Mouse (Mus musculus) liver, adult 2 months (tissue): Measurements from ENCODE around the gene Nhsl1. TPM values are rescaled to one million over a fixed set of nuclear protein-coding genes. Genes with fewer than 3 reads are reported as not detected.

Experiments used
- DNase-seq: peaks from one replicate; pipeline ENCODE4 v3.0.0-alpha.2; 2011; ENCODE audit warnings: low read depth, low spot score; ENCODE audit errors: extremely low read depth
- H3K27ac ChIP-seq: fragments of 200-500 bp; replicated peaks from 2 replicates; pipeline ENCODE4 v1.5.1; 2012; ENCODE audit warnings: low read depth, mild to moderate bottlenecking, control low read depth, inconsistent platforms, low read length; ENCODE audit not compliant: insufficient read depth
- H3K27me3 ChIP-seq: fragments of 200-500 bp; 2 replicates; pipeline ENCODE4 v1.6.1; 2012; ENCODE audit warnings: mild to moderate bottlenecking, moderate library complexity, low read length, inconsistent platforms; ENCODE audit not compliant: control insufficient read depth, insufficient read depth
- H3K36me3 ChIP-seq: fragments of 200-500 bp; 2 replicates; pipeline ENCODE4 v1.6.1; 2012; ENCODE audit warnings: low read length, inconsistent platforms; ENCODE audit not compliant: control insufficient read depth, insufficient read depth
- H3K4me1 ChIP-seq: fragments of 200-500 bp; 2 replicates; pipeline ENCODE4 v1.6.1; 2011; ENCODE audit warnings: low read length; ENCODE audit not compliant: control insufficient read depth, insufficient read depth
- H3K4me3 ChIP-seq: fragments of 200-500 bp; 2 replicates; pipeline ENCODE4 v1.5.1; 2011; ENCODE audit warnings: low read depth, mild to moderate bottlenecking, control low read depth, low read length, moderate library complexity; ENCODE audit not compliant: insufficient read depth
- H3K79me2 ChIP-seq: fragments of 200-500 bp; 2 replicates; pipeline ENCODE4 v1.6.1; 2012; ENCODE audit warnings: inconsistent platforms, mild to moderate bottlenecking, low read length, moderate library complexity; ENCODE audit not compliant: control insufficient read depth, insufficient read depth
- H3K9ac ChIP-seq: fragments of 200-500 bp; 2 replicates; pipeline ENCODE4 v1.6.1; 2012; ENCODE audit warnings: low read depth, mild to moderate bottlenecking, control low read depth, inconsistent platforms, low read length
- CTCF ChIP-seq: fragments of 200-500 bp; IDR thresholded peaks from 2 replicates; pipeline ENCODE4 v1.5.1; 2011; ENCODE audit warnings: low read depth, low read length, control low read depth
- POLR2A ChIP-seq: fragments of 200-500 bp; IDR thresholded peaks from 2 replicates; pipeline ENCODE4 v1.6.1; 2011; ENCODE audit warnings: low read length, control low read depth; ENCODE audit not compliant: insufficient read depth; ENCODE audit errors: extremely low read depth
- WGBS: fragments of 180-500 bp; shearing (Covaris S2); methylation state at CpG from one replicate; pipeline ENCODE4 v1.1.7; 2018; 5-methylcytosine and 5-hydroxymethylcytosine counted together
- polyA plus RNA-seq: library from polyadenylated mRNA; depleted of rRNA; stranded (reverse); fragments of >200 nt; gene quantifications from 2 replicates; pipeline ENCODE4 v1.2.3, GENCODE M21; 2012
- total RNA-seq: library from RNA; depleted of rRNA; stranded (reverse); fragments of >200 nt; gene quantifications from 2 replicates; pipeline ENCODE4 v1.2.3, GENCODE M21; 2014

The Nhsl1 gene
- total and polyA plus RNA-seq, 2 experiments = 2.6 to 2.8 TPM

DNA sequence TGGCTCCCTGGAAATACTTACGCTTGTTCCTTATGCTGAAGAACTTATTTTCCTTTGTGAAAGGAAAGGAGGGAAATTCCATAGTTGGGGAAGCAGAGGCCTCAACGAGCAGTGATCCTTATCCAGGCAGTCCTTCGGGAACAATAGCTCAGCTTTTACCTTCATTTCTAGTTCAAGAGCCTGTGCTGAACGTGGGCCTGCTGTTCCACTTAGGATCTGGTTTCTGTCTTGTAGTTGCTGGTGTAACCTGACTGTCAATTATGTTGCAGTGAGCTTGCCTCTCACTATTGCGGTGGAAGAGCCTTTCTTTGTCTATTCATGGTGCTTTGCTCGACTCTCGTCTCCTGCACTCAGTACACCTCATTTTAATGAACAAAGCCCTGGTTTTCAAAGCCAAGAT, 175.5 kb downstream of the Nhsl1 start:
- no peak overlapping the region for H3K27ac ChIP-seq
- no peak for DNase-seq
- H3K79me2 ChIP-seq = no peaks in the 10 kb centered on the region; the same call in 1 of the 2 replicates
- H3K4me1 ChIP-seq = no peaks in the 10 kb centered on the region
- WGBS = 74% methylated on average over 7 of the region's 7 CpGs
- TF ChIP-seq POLR2A (no peak), CTCF (no peak)
- no peak overlapping the region for H3K9ac ChIP-seq
- H3K36me3 ChIP-seq = peaks cover 3% of the 10 kb centered on the region; the same call in 1 of the 2 replicates
- no peak overlapping the region for H3K4me3 ChIP-seq
- H3K27me3 ChIP-seq = no peaks in the 10 kb centered on the region

DNA sequence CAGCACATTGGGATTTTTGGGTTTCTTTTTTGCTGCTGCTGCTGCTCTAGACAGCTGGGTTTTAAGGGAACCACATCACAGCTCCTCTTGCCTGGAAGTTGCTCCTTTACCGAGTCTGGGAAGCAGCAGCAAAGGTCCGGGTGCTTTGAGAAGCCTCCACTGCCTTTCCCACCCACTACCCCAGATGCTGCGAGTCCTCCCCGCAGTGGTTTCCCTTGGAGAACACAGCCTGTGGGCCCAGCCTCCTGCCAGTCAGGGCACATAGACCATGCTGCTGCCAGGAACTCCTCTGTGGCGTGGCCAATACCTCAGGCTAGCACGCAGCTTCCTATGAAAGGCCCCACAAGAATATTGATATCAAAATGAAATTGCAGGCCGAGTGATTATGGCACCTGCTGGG, 178.3 kb downstream of the Nhsl1 start:
- H3K36me3 ChIP-seq = peaks cover 5% of the 10 kb centered on the region
- 86% methylated on average over 7 of the region's 7 CpGs for WGBS
- DNase-seq = no peak
- H3K4me1 ChIP-seq = no peaks in the 10 kb centered on the region
- H3K79me2 ChIP-seq = no peaks in the 10 kb centered on the region
- H3K4me3 ChIP-seq = no peak overlapping the region
- TF ChIP-seq POLR2A = no peak
- TF ChIP-seq CTCF = no peak
- H3K27me3 ChIP-seq = no peaks in the 10 kb centered on the region
- no peak overlapping the region for H3K9ac ChIP-seq
- H3K27ac ChIP-seq = no peak overlapping the region

DNA sequence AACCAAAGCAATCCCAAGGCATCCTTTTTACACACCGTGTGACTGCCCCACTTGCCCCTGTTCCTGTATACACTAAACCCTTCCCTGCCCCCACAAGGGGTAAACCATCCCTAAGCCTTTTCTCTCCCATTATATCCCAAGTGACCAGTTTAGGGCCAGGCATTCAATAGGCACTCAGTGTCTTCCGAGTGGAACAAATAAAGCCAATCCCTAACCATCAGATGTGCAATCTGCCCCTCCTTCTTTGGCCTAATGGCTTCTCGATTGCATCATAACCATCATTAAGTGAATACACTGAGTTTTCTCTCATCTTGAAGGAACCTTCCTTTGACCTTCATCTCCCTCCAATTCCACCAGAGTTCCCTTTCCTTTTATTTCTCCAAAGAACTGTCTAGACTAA, 183.2 kb downstream of the Nhsl1 start:
- Histone ChIP-seq H3K27me3 (no peaks in the 10 kb centered on the region), H3K36me3 (peaks cover 5% of the 10 kb centered on the region), H3K4me1 (peaks cover 4% of the 10 kb centered on the region), H3K4me3 (no peak overlapping the region), H3K9ac (no peak overlapping the region), H3K27ac (no peak overlapping the region), H3K79me2 (no peaks in the 10 kb centered on the region; the same call in 1 of the 2 replicates)
- no peak for TF ChIP-seq CTCF
- TF ChIP-seq POLR2A = no peak
- DNase-seq = no peak
- 91% methylated on average over 3 of the region's 3 CpGs for WGBS

- H3K9ac ChIP-seq = no peak overlapping the region
- no peaks in the 10 kb centered on the region; the same call in 1 of the 2 replicates for H3K79me2 ChIP-seq
- TF ChIP-seq CTCF = no peak
- 89% methylated on average over 10 of the region's 10 CpGs for WGBS
- H3K4me3 ChIP-seq = no peak overlapping the region
- no peak overlapping the region for H3K27ac ChIP-seq
- no peak for DNase-seq
- H3K27me3 ChIP-seq = no peaks in the 10 kb centered on the region
- H3K4me1 ChIP-seq = peaks cover 9% of the 10 kb centered on the region
- H3K36me3 ChIP-seq = no peaks in the 10 kb centered on the region; the same call in 1 of the 2 replicates
Measured at GRCm38 (mm10) chr10:18505690-18506089, 186.9 kb downstream of the Nhsl1 start.

- DNase-seq = peak; percentile 4
- H3K27me3 ChIP-seq = no peaks in the 10 kb centered on the region
- H3K9ac ChIP-seq = no peak overlapping the region
- no peaks in the 10 kb centered on the region; the same call in 1 of the 2 replicates for H3K79me2 ChIP-seq
- TF ChIP-seq POLR2A (no peak), CTCF (no peak)
- H3K27ac ChIP-seq = no peak overlapping the region
- WGBS = 68% methylated on average over 6 of the region's 6 CpGs
- no peaks in the 10 kb centered on the region for H3K36me3 ChIP-seq
- H3K4me3 ChIP-seq = no peak overlapping the region
- H3K4me1 ChIP-seq = peaks cover 9% of the 10 kb centered on the region
Measured at GRCm38 (mm10) chr10:18506501-18506946, 187.7 kb downstream of the Nhsl1 start.

- no peak for TF ChIP-seq CTCF
- no peak for TF ChIP-seq POLR2A
- no peak overlapping the region for H3K27ac ChIP-seq
- 85% methylated on average over 2 of the region's 2 CpGs for WGBS
Measured at GRCm38 (mm10) chr10:18507869-18508473, 189.2 kb downstream of the Nhsl1 start.

More at GRCm38 (mm10) chr10:18507869-18508473, 189.2 kb downstream of the Nhsl1 start:
- Histone ChIP-seq H3K9ac (no peak overlapping the region), H3K79me2 (no peaks in the 10 kb centered on the region; the same call in 1 of the 2 replicates), H3K4me1 (peaks cover 9% of the 10 kb centered on the region), H3K4me3 (no peak overlapping the region), H3K36me3 (peaks cover 3% of the 10 kb centered on the region; the same call in 1 of the 2 replicates), H3K27me3 (no peaks in the 10 kb centered on the region)
- no peak for DNase-seq
